ENCODE assay signal across 16 mouse cellular contexts in genomic region chr17:85100232-85100631, GRCm38 (mm10).
"Had no signal": no experiment of that assay in that cellular context is flagged by ENCODE, and none has a peak within 500 bp of the region (broad histone marks: within the 10 kb centered on the region; RNA-seq: fewer than 3 reads in every experiment).

No protein-coding gene starts in this region.

- H3K27ac ChIP-seq: neural tube, embryonic 12.5 days; neural tube, embryonic 13.5 days; neural tube, embryonic 15.5 days; stomach, embryonic 15.5 days; stomach, postnatal 0 days had no signal

- H3K9ac ChIP-seq: neural tube, embryonic 12.5 days; neural tube, embryonic 13.5 days; neural tube, embryonic 15.5 days; stomach, embryonic 15.5 days had no signal

- H3K4me3 ChIP-seq: neural tube, embryonic 12.5 days; neural tube, embryonic 13.5 days; neural tube, embryonic 15.5 days; stomach, embryonic 15.5 days had no signal

- H3K9me3 ChIP-seq: neural tube, embryonic 15.5 days; stomach, embryonic 15.5 days had no signal

- H3K4me1 ChIP-seq: neural tube, embryonic 13.5 days; neural tube, embryonic 15.5 days; stomach, embryonic 15.5 days had no signal

- DNase-seq: retina, postnatal 1 day; right cerebral cortex, adult 18-20 months; right cerebral cortex, postnatal 14 days; right cerebral cortex, postnatal 25 days; right cerebral cortex, postnatal 4 days; thymus, adult 18-20 months; thymus, adult 2 months; thymus, postnatal 14 days; thymus, postnatal 25 days; thymus, postnatal 36 days; thymus, postnatal 4 days had no signal

- H3K27me3 ChIP-seq: neural tube, embryonic 12.5 days; neural tube, embryonic 13.5 days; neural tube, embryonic 15.5 days; stomach, embryonic 15.5 days had no signal
